Mouse (Mus musculus) small intestine, adult 2 months (tissue): ENCODE data around the gene Mrgpre. TPM values are rescaled to one million over a fixed set of nuclear protein-coding genes. Genes with fewer than 3 reads are reported as not detected.

Source experiments
- H3K27ac ChIP-seq: fragments of 200-500 bp; 2 replicates; pipeline ENCODE4 v1.5.1; 2012; ENCODE audit warnings: low read depth, low read length, control low read depth, inconsistent platforms; ENCODE audit not compliant: insufficient read depth
- H3K27me3 ChIP-seq: fragments of 200-500 bp; 2 replicates; pipeline ENCODE4 v1.6.1; 2012; ENCODE audit warnings: mild to moderate bottlenecking, moderate library complexity, low read length, inconsistent platforms; ENCODE audit not compliant: control insufficient read depth, insufficient read depth
- H3K36me3 ChIP-seq: fragments of 200-500 bp; 2 replicates; pipeline ENCODE4 v1.6.1; 2012; ENCODE audit warnings: mild to moderate bottlenecking, low read length, control low read depth, inconsistent platforms; ENCODE audit not compliant: control insufficient read depth, insufficient read depth
- H3K4me1 ChIP-seq: fragments of 200-500 bp; 2 replicates; pipeline ENCODE4 v1.6.1; 2012; ENCODE audit warnings: low read length, inconsistent platforms, mixed read lengths; ENCODE audit not compliant: control insufficient read depth, insufficient read depth, insufficient read length
- H3K4me3 ChIP-seq: fragments of 200-500 bp; 2 replicates; pipeline ENCODE4 v1.5.1; 2012; ENCODE audit warnings: low read depth, mild to moderate bottlenecking, control low read depth, inconsistent platforms, low read length, moderate library complexity
- CTCF ChIP-seq: fragments of 200-500 bp; IDR thresholded peaks from 2 replicates; pipeline ENCODE4 v1.5.1; 2012; ENCODE audit warnings: low read depth, mild to moderate bottlenecking, control low read depth, inconsistent platforms, low read length, moderate library complexity, mixed read lengths; ENCODE audit not compliant: insufficient replicate concordance, insufficient read length; ENCODE audit errors: extremely low read depth
- POLR2A ChIP-seq: fragments of 200-500 bp; IDR thresholded peaks from 2 replicates; pipeline ENCODE4 v1.6.1; 2012; ENCODE audit warnings: low read depth, mild to moderate bottlenecking, control low read depth, inconsistent platforms, low read length, moderate library complexity
- WGBS: fragments of 180-500 bp; shearing (Covaris S2); methylation state at CpG from one replicate; pipeline ENCODE4 v1.1.7; 2018; 5-methylcytosine and 5-hydroxymethylcytosine counted together
- polyA plus RNA-seq: library from polyadenylated mRNA; depleted of rRNA; stranded (reverse); fragments of >200 nt; gene quantifications from 2 replicates; pipeline ENCODE4 v1.2.3, GENCODE M21; 2012

The Mrgpre gene
- polyA plus RNA-seq, 1 experiment = 3.6 TPM

GRCm38 (mm10) chr7:143757696-143758095, 26.6 kb downstream of the Mrgpre start:
- Histone ChIP-seq H3K4me1 (peaks cover 8% of the 10 kb centered on the region), H3K27me3 (no peaks in the 10 kb centered on the region), H3K4me3 (no peak overlapping the region), H3K27ac (no peak overlapping the region), H3K36me3 (no peaks in the 10 kb centered on the region)
- no peak for TF ChIP-seq CTCF
- no peak for TF ChIP-seq POLR2A
- 30% methylated on average over 3 of the region's 3 CpGs for WGBS

GRCm38 (mm10) chr7:143757027-143757390, 27.3 kb downstream of the Mrgpre start:
- no peak overlapping the region for H3K27ac ChIP-seq

DNA sequence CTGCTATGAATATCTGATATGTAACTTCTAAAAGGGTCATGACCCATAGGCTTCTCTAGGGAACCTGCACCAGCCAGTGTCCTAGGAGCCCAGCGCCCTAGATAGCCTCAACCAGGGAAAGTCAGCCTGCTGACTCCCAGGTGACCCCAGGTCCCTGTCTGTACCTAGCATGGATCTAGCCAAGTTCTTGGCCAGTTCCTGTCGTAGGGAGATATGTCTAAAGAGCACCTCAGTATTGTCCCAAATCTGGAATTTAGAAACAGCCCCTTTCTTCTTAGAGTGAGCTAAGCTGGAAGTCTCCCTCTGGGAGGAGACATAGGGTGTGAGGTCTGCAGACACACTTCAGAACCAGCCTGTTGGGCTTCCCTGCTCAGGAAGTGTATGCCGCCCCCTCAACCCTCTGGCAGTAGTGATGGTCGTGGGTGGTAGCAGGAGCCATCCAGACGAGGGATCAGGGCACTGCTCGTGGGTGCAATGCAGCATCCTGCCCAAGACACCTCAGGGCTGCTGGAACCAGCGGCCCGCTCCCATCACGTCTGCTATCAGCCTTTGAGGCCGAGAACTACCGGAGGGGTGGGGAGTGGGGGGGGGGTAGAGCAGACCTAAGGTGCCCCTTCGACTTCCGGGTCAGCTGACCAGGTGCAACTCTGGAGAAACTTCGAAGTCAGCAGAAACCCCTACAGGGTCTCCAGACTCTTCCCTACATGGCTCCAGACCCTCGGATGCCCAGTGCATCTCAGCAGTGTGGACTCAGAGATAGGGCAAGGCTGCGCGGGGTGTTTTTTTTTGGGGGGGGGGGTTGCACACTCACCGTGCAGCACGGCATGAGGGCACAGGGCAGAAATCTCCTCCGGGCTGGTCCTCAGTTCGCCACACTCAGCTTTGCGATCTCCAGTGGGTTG, 27.9 kb downstream of the Mrgpre start, which contains the start of gene Osbpl5:
Gene Osbpl5, minus strand, starts transcription at position 861 of the 902 bp plus-strand sequence.
- no peak for TF ChIP-seq CTCF
- no peak for TF ChIP-seq POLR2A
- H3K27me3 ChIP-seq = no peaks in the 10 kb centered on the region
- H3K36me3 ChIP-seq = no peaks in the 10 kb centered on the region
- 23% methylated on average over 22 of the region's 22 CpGs for WGBS
- peaks cover 17% of the 10 kb centered on the region for H3K4me1 ChIP-seq
- peak within 1 kb of the TSS; percentile 68 for H3K4me3 ChIP-seq
- H3K27ac ChIP-seq = no peak within 1 kb of the TSS

More at GRCm38 (mm10) chr7:143757027-143757390, 27.3 kb downstream of the Mrgpre start:
- Histone ChIP-seq H3K4me1 (peaks cover 13% of the 10 kb centered on the region), H3K36me3 (no peaks in the 10 kb centered on the region), H3K27me3 (no peaks in the 10 kb centered on the region), H3K4me3 (peak overlapping the region; percentile 68)
- 0 out of 2 replicates have a peak, but pooled peaks have one; percentile 4 for TF ChIP-seq CTCF
- TF ChIP-seq POLR2A = peak; percentile 38; the same call in 1 of the 2 replicates
- 1% methylated on average over 15 of the region's 15 CpGs for WGBS

GRCm38 (mm10) chr7:143755357-143756124, 28.8 kb downstream of the Mrgpre start:
- Histone ChIP-seq H3K4me1 (peaks cover 17% of the 10 kb centered on the region), H3K36me3 (no peaks in the 10 kb centered on the region), H3K27me3 (no peaks in the 10 kb centered on the region), H3K4me3 (no peak overlapping the region), H3K27ac (no peak overlapping the region)
- TF ChIP-seq CTCF = no peak
- WGBS = 71% methylated on average over 9 of the region's 9 CpGs

DNA sequence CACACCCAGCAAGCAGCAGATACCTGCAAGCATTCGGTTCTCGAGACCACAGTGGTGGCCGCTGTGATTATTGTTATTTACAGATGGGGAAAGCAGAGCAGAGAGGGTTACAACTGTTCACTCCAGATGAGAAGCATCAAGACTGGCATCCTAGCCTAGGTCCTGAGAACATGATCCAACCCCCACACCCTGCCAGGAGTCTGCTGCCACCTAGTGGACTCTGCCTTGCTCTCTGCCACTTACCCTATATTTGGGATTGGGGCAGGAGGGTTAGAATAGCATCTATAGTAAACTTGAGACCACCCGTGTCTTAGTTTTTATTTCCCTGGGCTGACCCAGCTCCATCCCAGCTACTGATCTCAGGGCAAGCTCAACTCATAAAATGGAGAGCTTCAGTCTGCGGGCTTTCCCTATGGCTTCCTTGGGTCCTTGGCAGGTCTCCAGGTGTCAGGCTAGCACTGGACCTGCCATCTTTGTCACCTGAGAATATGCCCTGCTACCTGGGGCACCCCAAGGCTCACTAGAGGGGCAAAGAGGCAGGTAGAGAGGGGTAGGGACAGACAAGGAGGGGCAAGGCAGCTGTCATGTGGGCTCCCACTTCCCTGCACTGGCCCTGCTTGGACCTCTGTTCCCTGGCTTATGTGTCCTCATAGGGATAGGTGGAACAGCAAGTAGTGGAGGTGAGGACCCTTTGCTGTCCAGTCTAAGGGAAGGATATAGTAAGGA, 30.1 kb downstream of the Mrgpre start:
- peak; percentile 89; the same call in 1 of the 2 replicates for TF ChIP-seq CTCF
- TF ChIP-seq POLR2A = no peak
- H3K4me1 ChIP-seq = peaks cover 17% of the 10 kb centered on the region
- no peaks in the 10 kb centered on the region for H3K36me3 ChIP-seq
- no peak overlapping the region for H3K4me3 ChIP-seq
- WGBS = 38% methylated on average over 5 of the region's 5 CpGs
- H3K27me3 ChIP-seq = no peaks in the 10 kb centered on the region
- no peak overlapping the region for H3K27ac ChIP-seq

DNA sequence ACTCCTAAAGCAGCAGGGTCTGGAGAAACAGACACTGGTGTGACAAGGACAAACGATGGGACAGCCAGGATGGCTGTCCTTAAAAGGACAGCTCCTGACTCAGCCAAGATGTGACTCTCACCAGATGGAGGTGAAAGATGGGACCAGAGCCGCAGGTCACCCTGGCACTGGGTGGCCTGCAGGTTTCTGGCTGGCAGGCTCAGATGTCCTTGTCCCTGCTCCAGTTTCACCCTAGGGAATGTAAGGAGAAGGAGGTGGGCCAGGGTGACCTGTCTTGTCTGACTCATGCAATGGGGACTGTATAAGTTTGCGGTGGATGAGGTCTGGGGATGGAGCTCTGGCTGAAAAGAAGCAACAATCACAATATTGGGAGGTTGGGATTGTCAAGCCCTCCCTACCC, 31.7 kb downstream of the Mrgpre start:
- WGBS = 85% methylated on average over 3 of the region's 3 CpGs

More for the DNA sequence above, 31.7 kb downstream of the Mrgpre start:
- TF ChIP-seq POLR2A = no peak
- no peak for TF ChIP-seq CTCF
- Histone ChIP-seq H3K4me3 (no peak overlapping the region), H3K36me3 (no peaks in the 10 kb centered on the region), H3K27me3 (no peaks in the 10 kb centered on the region), H3K4me1 (peaks cover 17% of the 10 kb centered on the region), H3K27ac (0 out of 2 replicates have a peak overlapping the region, but pooled peaks have one; percentile 27)
